Mouse (Mus musculus): ENCODE data around the gene Map9. TPM values are rescaled to one million over a fixed set of nuclear protein-coding genes. Genes with fewer than 3 reads are reported as not detected.
"Not testable (repeated sequence)": the region's sequence is repeated elsewhere in the genome, so short reads cannot be mapped to it uniquely, and the experiment has no call there.

Map9 gene
- total RNA-seq, 2 experiments from 2014 or later = 74.1 to 80.9 TPM

GRCm38 (mm10) chr3:82417958-82418357 is 60.1 kb downstream of the Map9 start:
- DNase-seq = no peak

- no peak for DNase-seq
Measured at GRCm38 (mm10) chr3:82435351-82435750, 77.5 kb downstream of the Map9 start.

GRCm38 (mm10) chr3:82440976-82441375 is 83.1 kb downstream of the Map9 start:
- no peak for DNase-seq

GRCm38 (mm10) chr3:82441601-82442000 is 83.8 kb downstream of the Map9 start:
- not testable (repeated sequence) for DNase-seq

Other genes starting within 250 kb of the Map9 start
- 10 to 100 TPM; 17.1 to 18.1 TPM for gene Gucy1a1, start 212.3 kb upstream of the Map9 start, total RNA-seq (2021)
- gene Npy2r, start 190.0 kb downstream of the Map9 start, total RNA-seq (2021) = 10 to 100 TPM; 38.7 to 46.8 TPM

All from layer of hippocampus, postnatal 36 days (tissue).